Mouse (Mus musculus): ENCODE measurements around the gene Capn1. TPM values are rescaled to one million over a fixed set of nuclear protein-coding genes. Genes with fewer than 3 reads are reported as not detected.
"Not testable (repeated sequence)": the region's sequence is repeated elsewhere in the genome, so short reads cannot be mapped to it uniquely, and the experiment has no call there.

The Capn1 gene
- total RNA-seq, 2 experiments from 2014 or later = 41.2 to 53.5 TPM

DNA sequence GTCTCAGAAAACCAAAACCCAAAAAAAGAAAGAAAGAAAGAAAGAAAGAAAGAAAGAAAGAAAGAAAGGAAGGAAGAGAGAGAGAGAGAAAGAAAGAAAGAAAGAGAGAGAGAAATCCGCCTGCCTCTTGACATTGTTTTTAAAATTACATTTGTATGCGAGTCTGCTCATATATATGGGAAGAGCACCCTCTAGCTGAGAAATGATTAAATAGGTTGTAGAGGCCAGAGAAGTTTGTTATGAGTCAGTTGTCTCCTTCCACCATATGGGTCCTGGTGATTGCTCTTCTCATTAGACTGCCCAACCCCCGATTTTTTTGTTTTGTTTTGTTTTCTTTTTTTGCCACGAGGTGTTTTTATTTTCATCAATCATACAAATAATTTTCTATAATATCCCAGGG is 28.4 kb upstream of the Capn1 start:
- not testable (repeated sequence) for ATAC-seq (replicated peaks; ENCODE audit: low FRiP score, low TSS enrichment, poor library complexity, severe bottlenecking)

DNA sequence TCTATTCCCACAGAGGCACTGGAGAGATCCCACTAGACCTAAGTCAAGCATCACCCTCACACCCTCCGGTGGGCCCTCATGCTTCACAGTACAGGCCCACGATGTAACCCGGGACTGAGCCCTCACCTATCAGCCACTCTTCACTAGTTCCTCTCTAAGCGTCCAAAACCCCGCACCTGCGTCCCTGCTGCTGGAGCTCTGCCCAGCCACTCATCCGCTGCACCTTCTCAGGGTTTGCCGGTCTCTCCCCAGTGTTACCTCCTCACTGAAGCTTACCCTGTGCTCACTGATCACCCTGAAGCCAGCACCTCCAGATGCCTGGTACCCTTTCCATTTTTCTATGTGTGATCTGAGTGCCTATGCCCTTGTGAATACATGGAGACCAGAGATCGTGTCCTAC is 26.6 kb upstream of the Capn1 start:
- ATAC-seq (replicated peaks; ENCODE audit: low FRiP score, low TSS enrichment, poor library complexity, severe bottlenecking) = no peak

DNA sequence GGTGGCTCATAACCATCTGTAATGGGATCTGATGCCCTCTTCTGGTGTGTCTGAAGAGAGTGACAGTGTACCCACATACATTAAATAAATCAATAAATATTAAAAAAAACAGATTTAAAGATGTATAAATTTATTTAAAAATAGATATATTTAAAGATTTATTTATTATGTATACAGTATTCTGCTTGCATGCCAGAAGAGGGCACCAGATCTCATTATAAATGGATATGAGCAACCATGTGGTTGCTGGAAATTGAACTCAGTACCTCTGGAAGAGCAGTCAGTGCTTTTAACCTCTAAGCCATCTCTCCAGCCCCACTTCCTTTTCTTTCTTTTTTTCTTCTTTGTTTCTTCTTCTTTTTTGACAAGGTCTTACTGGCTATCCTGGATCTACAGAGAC is 24.3 kb upstream of the Capn1 start:
- no peak for ATAC-seq (replicated peaks; ENCODE audit: low FRiP score, low TSS enrichment, poor library complexity, severe bottlenecking)

DNA sequence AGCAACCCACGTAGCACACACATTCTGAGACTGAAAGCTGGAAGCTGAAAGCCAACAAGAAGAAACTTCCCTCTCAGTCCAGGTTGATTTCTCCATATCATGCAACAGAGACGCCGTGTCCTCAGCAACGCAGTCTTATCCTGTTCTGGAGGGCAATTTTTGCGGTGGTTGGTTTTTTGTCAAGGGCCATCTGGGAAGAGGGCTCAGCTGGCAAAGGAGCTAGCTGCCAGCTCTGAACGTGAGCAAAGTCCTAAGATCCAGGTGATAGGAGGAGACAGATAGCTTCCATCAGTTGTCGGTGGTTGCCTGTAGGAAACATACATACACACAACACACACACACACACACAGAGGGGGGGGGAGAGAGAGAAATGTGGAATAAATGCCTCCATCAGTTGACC is 22.6 kb upstream of the Capn1 start:
- ATAC-seq (replicated peaks; ENCODE audit: low FRiP score, low TSS enrichment, poor library complexity, severe bottlenecking) = no peak

DNA sequence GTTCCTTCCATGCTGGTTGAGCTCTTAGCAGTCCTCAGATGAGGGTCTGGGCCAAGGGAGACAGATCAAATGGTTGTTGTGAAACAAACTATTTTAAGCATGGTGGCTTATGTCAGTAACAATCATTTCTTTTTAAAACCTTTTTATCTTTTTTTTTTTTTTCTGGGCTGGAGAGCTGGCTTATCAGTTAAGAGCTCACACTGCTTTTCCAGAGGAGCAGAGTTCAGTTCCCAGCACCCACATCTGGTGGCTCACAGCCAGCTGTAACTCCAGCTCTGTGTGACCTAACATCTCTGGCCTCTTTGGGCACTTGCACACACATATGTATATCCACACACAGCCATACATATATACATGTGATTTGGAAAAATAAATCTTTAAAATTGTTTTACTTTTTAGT is 22.0 kb upstream of the Capn1 start:
- no peak for ATAC-seq (replicated peaks; ENCODE audit: low FRiP score, low TSS enrichment, poor library complexity, severe bottlenecking)

DNA sequence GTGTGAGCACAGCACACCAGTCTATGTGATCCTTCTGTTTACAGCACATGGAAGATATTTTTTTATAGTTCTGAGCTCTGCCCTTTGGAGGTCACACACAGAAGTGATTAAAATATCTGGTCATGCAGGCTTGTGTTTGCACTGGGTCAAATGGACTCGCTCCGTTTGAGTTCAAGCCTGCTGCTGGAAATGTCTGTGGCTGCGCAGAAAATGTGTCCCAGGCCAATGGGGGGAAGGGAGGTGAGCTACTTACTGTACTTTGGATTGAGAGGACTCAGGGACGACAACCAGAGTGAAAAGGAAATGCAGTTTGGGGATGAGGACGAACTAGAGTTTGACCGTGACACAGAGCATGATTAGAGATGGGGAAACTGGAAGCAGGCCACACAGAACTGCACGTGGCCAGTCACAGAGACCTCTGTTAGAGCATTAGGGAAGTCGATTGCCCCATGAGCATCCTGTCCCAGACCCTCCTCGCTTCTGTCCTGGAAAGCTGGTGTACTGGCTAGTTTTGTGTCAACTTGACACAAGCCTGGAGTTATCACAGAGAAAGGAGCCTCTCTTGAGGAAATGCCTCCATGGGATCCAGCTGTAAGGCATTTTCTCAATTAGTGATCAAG is 20.4 kb upstream of the Capn1 start:
- no peak for ATAC-seq (replicated peaks; ENCODE audit: low FRiP score, low TSS enrichment, poor library complexity, severe bottlenecking)

DNA sequence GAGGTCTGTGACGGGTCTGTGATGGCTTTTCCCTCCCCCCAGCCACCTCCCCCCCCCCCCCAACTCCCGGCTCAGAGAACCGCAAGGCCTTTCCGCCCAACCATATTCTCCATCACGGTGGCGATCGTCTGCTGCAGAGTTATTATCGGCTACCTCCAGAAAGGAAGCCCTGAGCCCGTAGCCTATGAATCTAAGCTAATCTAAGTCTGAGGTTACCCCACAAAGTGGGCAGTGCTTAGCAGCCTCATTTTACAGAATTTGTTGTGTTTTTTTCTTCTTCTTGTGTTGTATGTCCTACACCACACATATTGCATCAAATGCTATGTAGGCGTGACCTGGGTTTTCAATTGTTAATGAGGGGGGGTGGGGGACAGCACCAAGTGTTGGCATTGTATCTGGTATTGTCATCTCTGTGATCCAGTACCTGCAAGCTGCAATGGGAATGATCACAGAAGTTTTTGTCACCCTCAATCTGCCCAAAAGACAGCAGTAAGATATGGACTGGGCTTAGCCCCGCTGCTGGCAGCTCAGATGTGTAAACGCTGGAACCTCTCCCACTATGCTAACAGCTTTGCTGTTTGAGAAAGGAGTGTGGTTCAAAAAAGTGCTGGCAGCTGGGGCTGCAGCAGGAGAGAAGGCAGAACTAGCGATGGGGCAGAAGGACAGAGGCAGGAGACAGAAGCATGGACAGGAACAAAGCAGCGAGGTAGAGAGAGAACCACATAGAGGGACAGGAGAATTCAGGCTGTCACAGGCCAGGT is 15.0 kb upstream of the Capn1 start:
- no peak for ATAC-seq (replicated peaks; ENCODE audit: low FRiP score, low TSS enrichment, poor library complexity, severe bottlenecking)

- ATAC-seq (replicated peaks; ENCODE audit: low FRiP score, low TSS enrichment, poor library complexity, severe bottlenecking) = no peak
Observed at GRCm38 (mm10) chr19:6029426-6029825, 13.7 kb upstream of the Capn1 start.

DNA sequence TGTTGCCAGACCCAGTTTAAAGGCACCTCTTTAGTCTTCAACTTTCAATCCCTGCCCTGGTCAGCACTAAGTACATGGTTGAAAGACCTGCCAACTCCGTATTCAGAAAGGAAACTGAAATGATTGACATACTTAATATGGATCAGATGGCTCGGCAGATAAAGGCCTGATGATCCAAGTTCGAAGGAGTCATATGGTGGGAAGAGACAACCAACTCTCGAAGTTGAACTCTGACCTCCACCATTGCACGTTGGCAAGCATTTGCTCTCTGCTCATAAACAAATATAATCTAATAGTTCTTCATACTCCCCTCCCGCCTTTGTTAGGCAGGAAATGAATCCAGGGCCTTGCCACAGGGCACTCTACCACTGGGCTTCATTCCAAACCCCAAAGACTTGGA is 13.3 kb upstream of the Capn1 start:
- no peak for ATAC-seq (replicated peaks; ENCODE audit: low FRiP score, low TSS enrichment, poor library complexity, severe bottlenecking)

GRCm38 (mm10) chr19:6023930-6024329 is 8.2 kb upstream of the Capn1 start:
- no peak for ATAC-seq (replicated peaks; ENCODE audit: low FRiP score, low TSS enrichment, poor library complexity, severe bottlenecking)

GRCm38 (mm10) chr19:6023059-6023458 is 7.4 kb upstream of the Capn1 start:
- no peak for ATAC-seq (replicated peaks; ENCODE audit: low FRiP score, low TSS enrichment, poor library complexity, severe bottlenecking)

- ATAC-seq (replicated peaks; ENCODE audit: low FRiP score, low TSS enrichment, poor library complexity, severe bottlenecking) = no peak
Observed at GRCm38 (mm10) chr19:6020276-6020675, 4.6 kb upstream of the Capn1 start.

DNA sequence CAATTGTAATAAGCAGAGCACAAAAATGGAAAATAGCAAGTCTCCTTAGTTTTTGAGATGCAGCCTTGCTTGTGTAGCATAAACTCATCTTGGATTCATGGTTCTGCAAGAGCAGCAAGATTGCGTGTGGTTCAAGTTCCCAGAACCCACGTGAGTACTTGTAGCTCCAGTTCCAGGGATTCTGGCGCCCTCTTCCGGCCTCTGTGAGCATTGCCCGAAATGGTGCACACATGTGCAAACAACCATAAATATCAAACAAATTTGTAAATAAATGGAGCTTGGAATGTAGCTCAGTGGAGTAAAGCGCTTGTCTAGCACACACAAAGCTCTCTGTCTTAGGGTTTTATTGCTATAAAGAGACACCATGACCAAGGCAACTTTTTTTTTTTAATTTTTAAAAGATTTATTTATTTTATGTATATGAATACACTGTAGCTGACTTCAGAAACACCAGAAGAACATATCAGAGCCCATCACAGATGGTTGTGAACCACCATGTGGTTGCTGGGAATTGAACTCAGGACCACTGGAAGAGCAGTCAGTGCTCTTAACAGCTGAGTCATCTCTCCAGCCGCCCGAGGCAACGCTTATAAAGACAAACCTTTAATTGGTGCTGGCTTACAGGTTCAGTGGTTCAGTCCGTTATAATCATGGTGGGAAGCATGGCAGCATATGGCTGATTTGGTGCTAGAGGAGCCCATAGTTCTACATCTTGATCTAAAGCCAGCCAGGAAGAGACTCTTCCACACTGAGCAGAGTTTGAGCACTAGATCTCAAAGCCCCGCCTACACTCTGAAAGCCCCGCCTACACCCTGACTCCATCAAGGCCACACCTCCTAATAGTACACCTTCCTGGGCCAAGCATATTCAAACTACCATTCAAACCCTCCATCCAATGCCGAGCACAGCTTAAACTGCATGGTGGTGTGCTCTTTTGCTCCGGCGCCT is 2.7 kb upstream of the Capn1 start:
- peak; percentile 46 for ATAC-seq (replicated peaks; ENCODE audit: low FRiP score, low TSS enrichment, poor library complexity, severe bottlenecking)

- no peak for ATAC-seq (replicated peaks; ENCODE audit: low FRiP score, low TSS enrichment, poor library complexity, severe bottlenecking)
Observed at GRCm38 (mm10) chr19:6016532-6016931, 835 bp upstream of the Capn1 start.

GRCm38 (mm10) chr19:6014991-6015510 is 646 bp downstream of the Capn1 start:
- ATAC-seq (replicated peaks; ENCODE audit: low FRiP score, low TSS enrichment, poor library complexity, severe bottlenecking) = peak; percentile 82

DNA sequence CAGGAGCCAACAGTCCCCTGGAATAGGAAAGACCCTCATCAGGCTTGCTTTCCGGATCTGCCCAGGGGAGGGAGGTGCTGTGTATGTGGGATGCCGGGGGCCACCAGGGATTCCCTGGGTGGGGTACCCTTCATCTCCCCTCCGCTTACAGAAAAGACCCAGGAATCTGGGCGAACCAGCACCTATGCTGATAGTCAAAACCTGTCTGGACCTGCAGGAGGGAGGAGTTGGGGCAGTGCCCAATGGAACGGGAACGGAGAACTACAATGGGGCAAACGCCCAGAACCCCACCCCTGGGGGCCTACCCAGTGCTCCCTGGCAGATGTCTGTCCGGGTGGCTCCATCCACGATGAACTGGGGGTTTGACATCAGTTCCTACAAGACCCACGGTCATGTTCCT is 2.0 kb downstream of the Capn1 start:
- no peak for ATAC-seq (replicated peaks; ENCODE audit: low FRiP score, low TSS enrichment, poor library complexity, severe bottlenecking)

- no peak for ATAC-seq (replicated peaks; ENCODE audit: low FRiP score, low TSS enrichment, poor library complexity, severe bottlenecking)
Observed at GRCm38 (mm10) chr19:6009137-6009536, 6.6 kb downstream of the Capn1 start.

DNA sequence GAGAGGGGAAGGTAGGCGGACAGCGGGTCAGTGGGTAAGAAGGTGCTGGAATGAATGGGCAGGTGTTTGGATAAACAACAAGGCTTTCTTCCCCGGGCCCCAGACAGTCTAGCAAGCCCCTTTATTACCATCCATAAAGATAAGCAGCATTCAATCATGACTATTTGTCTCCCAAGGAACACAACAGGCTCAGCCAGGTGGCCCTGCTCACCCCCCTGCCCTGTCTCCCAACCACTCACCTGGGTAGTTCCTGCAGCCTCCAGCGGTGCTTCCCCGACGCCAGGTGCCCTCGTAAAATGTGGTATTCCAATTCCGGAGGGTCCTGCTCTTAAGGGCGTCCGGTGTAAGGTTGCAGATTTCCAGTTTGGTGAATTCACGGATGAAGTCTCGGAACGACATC is 8.7 kb downstream of the Capn1 start:
- ATAC-seq (replicated peaks; ENCODE audit: low FRiP score, low TSS enrichment, poor library complexity, severe bottlenecking) = no peak

GRCm38 (mm10) chr19:6005541-6005940 is 10.2 kb downstream of the Capn1 start:
- ATAC-seq (replicated peaks; ENCODE audit: low FRiP score, low TSS enrichment, poor library complexity, severe bottlenecking) = no peak

DNA sequence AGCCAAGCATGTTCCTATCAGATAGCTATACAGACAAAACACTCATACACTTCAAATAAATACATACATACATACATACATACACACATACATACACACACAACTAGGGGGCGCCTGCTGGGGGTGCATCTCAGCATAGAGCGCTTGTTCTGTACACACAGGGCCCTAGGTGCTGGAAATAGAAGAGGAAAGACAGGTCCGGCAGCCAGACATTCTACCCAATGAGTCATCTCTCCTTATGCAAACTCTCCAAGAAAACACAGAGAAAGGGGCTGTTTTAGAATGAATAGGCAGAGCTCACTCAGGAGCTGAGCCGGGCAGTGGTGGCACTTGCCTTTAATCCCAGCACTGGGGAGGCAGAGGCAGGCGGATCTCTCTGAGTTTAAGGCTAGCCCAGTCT is 15.7 kb downstream of the Capn1 start:
- no peak for ATAC-seq (replicated peaks; ENCODE audit: low FRiP score, low TSS enrichment, poor library complexity, severe bottlenecking)
